Mouse (Mus musculus): ENCODE data around the gene Fbxl21.

Gene Fbxl21

GRCm38 (mm10) chr13:56581512-56581911 lies 59.2 kb downstream of the Fbxl21 start:
- DNase-seq (ENCODE audit: low spot score in 2 of 2), result no peak

DNA sequence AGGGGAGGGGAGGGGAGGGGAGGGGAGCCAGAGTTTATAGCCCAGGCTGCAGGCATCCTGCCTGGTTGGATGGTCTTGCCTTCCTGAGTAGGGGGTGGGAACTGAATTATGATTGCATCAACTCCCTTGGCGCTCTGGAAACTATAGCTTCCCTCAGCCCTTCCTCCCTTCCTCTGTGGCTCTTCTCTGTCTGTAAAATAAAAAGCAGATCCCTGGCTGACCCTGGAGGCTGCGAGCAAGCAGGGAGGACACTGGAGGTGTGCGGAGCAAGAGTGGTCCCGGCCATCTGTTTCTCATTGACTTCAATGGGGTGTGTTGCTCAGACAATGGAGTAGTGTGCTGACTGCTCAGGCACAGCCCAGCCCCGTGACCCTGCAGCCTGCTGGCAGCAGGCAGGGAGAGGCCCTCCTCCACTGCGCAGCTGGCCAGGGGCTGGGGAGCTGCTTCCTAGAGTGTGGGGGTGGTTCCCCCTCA lies 59.7 kb downstream of the Fbxl21 start:
- DNase-seq (ENCODE audit: low spot score in 2 of 2), result no peak

GRCm38 (mm10) chr13:56582720-56583119 lies 60.4 kb downstream of the Fbxl21 start:
- DNase-seq (ENCODE audit: low spot score in 2 of 2), result no peak

- no peak for DNase-seq (ENCODE audit: low spot score in 2 of 2)
These were observed 63.8 kb downstream of the Fbxl21 start for GRCm38 (mm10) chr13:56586046-56586445.

Data from spleen, postnatal 10 days (tissue).